Mouse (Mus musculus): ENCODE results near the gene Olfr147. TPM values are rescaled to one million over a fixed set of nuclear protein-coding genes. Genes with fewer than 3 reads are reported as not detected.

Gene Olfr147
- polyA plus RNA-seq, 1 experiment, result not detected

DNA sequence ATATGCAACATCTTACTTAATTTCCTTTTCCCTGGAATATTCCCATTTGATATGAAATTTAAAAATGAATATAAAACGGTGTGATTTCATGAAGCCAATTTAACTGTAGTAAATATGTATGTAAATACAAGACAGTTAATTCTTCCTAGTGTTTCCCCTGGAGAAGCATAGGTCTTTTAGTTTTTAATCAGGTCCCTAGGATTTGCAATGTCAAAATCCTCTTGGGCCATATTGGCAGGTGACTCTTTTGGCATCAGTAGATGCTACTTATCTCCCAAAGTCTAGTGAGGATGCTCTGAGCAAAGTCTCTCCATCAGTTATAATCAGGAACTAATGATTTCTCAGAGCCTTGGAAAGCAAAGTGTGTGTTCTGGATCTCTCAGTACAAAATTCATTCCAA lies 27.7 kb downstream of the Olfr147 start, which contains the start of gene Olfr901:
TSS of gene Olfr901 (plus strand) at position 301 of the 400 bp plus-strand sequence.
- Histone ChIP-seq H3K36me3 (ENCODE audit: control insufficient read depth, insufficient read depth, low read length) (no peaks in the 10 kb centered on the region), H3K27me3 (ENCODE audit: control insufficient read depth, insufficient read depth, low read length) (no peaks in the 10 kb centered on the region), H3K4me1 (ENCODE audit: control insufficient read depth, insufficient read depth, insufficient read length) (no peaks in the 10 kb centered on the region), H3K4me3 (ENCODE audit: extremely low read depth, insufficient read depth, insufficient read length) (no peak within 1 kb of the TSS), H3K27ac (ENCODE audit: insufficient read depth, low read length) (no peak within 1 kb of the TSS)
- no peak for DNase-seq (ENCODE audit: low read depth in 1 of 2, low spot score in 2 of 2)
- TF ChIP-seq CTCF (IDR thresholded peaks at IDR 0.05; ENCODE audit: extremely low read depth, insufficient read depth, insufficient read length, insufficient replicate concordance) (no peak), POLR2A (IDR thresholded peaks at IDR 0.05; ENCODE audit: low read depth, low read length) (no peak)
- 84% methylated on average over 1 of the region's 1 CpGs for WGBS

DNA sequence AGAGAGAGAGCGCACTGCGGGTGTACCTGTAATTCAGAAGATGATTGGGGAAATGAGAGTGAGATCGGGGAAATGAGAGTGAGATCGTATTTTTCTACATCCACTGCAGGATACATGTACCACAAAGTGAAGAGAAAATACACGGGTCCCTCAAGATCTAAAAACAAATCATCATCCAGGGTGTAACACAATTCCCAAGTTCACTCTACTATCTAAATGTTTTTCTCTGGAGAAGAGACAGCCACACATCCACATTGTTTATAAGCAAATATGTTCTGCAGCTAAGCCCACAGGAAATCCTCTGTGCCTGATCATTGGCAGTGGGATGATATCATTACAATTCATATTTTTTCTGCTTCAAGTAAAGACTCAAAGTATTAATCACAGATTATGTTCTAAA lies 45.9 kb downstream of the Olfr147 start, which contains the start of gene Olfr902:
TSS of gene Olfr902 (plus strand) at position 301 of the 400 bp plus-strand sequence.
- Histone ChIP-seq H3K36me3 (ENCODE audit: control insufficient read depth, insufficient read depth, low read length) (no peaks in the 10 kb centered on the region), H3K27me3 (ENCODE audit: control insufficient read depth, insufficient read depth, low read length) (no peaks in the 10 kb centered on the region), H3K27ac (ENCODE audit: insufficient read depth, low read length) (no peak within 1 kb of the TSS), H3K4me3 (ENCODE audit: extremely low read depth, insufficient read depth, insufficient read length) (no peak within 1 kb of the TSS), H3K4me1 (ENCODE audit: control insufficient read depth, insufficient read depth, insufficient read length) (no peaks in the 10 kb centered on the region)
- WGBS, result 84% methylated on average over 5 of the region's 5 CpGs
- no peak for TF ChIP-seq CTCF (IDR thresholded peaks at IDR 0.05; ENCODE audit: extremely low read depth, insufficient read depth, insufficient read length, insufficient replicate concordance)
- no peak for TF ChIP-seq POLR2A (IDR thresholded peaks at IDR 0.05; ENCODE audit: low read depth, low read length)
- no peak for DNase-seq (ENCODE audit: low read depth in 1 of 2, low spot score in 2 of 2)

Other genes starting within 250 kb of the Olfr147 start
- not detected in 2 replicates for gene Olfr891, start 220.9 kb upstream of the Olfr147 start, polyA plus RNA-seq (2012; rRNA removed)
- not detected in 2 replicates for gene Olfr893, start 193.3 kb upstream of the Olfr147 start, polyA plus RNA-seq (2012; rRNA removed)
- not detected in 2 replicates for gene Olfr894, start 183.6 kb upstream of the Olfr147 start, polyA plus RNA-seq (2012; rRNA removed)
- gene Olfr143, start 148.9 kb upstream of the Olfr147 start, polyA plus RNA-seq (2012; rRNA removed), result not detected in 2 replicates
- not detected in 2 replicates for gene Olfr895, start 133.8 kb upstream of the Olfr147 start, polyA plus RNA-seq (2012; rRNA removed)
- not detected in 2 replicates for gene Olfr896-ps1, start 110.6 kb upstream of the Olfr147 start, polyA plus RNA-seq (2012; rRNA removed)
- gene Olfr25, start 72.6 kb upstream of the Olfr147 start, polyA plus RNA-seq (2012; rRNA removed), result not detected in 2 replicates
- gene Olfr898, start 53.3 kb upstream of the Olfr147 start, polyA plus RNA-seq (2012; rRNA removed), result not detected in 2 replicates
- gene Olfr250, start 34.8 kb upstream of the Olfr147 start, polyA plus RNA-seq (2012; rRNA removed), result not detected in 2 replicates
- not detected in 2 replicates for gene Olfr251, start 24.6 kb upstream of the Olfr147 start, polyA plus RNA-seq (2012; rRNA removed)
- gene Olfr901, start 27.8 kb downstream of the Olfr147 start, polyA plus RNA-seq (2012; rRNA removed), result not detected in 2 replicates
- not detected in 2 replicates for gene Olfr902, start 46.0 kb downstream of the Olfr147 start, polyA plus RNA-seq (2012; rRNA removed)
- gene Olfr904, start 61.4 kb downstream of the Olfr147 start, polyA plus RNA-seq (2012; rRNA removed), result not detected in 2 replicates
- gene Olfr905, start 69.4 kb downstream of the Olfr147 start, polyA plus RNA-seq (2012; rRNA removed), result not detected in 2 replicates
- gene Olfr906, start 85.4 kb downstream of the Olfr147 start, polyA plus RNA-seq (2012; rRNA removed), result not detected in 2 replicates
- gene Olfr907, start 94.1 kb downstream of the Olfr147 start, polyA plus RNA-seq (2012; rRNA removed), result not detected in 2 replicates
- not detected in 2 replicates for gene Olfr911-ps1, start 119.9 kb downstream of the Olfr147 start, polyA plus RNA-seq (2012; rRNA removed)
- not detected in 2 replicates for gene Olfr910, start 136.2 kb downstream of the Olfr147 start, polyA plus RNA-seq (2012; rRNA removed)
- gene Olfr912, start 178.5 kb downstream of the Olfr147 start, polyA plus RNA-seq (2012; rRNA removed), result not detected in 2 replicates
- not detected in 2 replicates for gene Olfr913, start 191.1 kb downstream of the Olfr147 start, polyA plus RNA-seq (2012; rRNA removed)
- not detected in 2 replicates for gene Olfr914, start 203.4 kb downstream of the Olfr147 start, polyA plus RNA-seq (2012; rRNA removed)

Measured in spleen, adult 2 months (tissue).